Mouse (Mus musculus): Measurements from ENCODE around the gene Pck2. TPM values are rescaled to one million over a fixed set of nuclear protein-coding genes. Genes with fewer than 3 reads are reported as not detected.

Gene Pck2
- 44.1 and 72.2 TPM in 2 replicates for polyA plus RNA-seq (2012; rRNA removed; ENCODE audit: low replicate concordance)

DNA sequence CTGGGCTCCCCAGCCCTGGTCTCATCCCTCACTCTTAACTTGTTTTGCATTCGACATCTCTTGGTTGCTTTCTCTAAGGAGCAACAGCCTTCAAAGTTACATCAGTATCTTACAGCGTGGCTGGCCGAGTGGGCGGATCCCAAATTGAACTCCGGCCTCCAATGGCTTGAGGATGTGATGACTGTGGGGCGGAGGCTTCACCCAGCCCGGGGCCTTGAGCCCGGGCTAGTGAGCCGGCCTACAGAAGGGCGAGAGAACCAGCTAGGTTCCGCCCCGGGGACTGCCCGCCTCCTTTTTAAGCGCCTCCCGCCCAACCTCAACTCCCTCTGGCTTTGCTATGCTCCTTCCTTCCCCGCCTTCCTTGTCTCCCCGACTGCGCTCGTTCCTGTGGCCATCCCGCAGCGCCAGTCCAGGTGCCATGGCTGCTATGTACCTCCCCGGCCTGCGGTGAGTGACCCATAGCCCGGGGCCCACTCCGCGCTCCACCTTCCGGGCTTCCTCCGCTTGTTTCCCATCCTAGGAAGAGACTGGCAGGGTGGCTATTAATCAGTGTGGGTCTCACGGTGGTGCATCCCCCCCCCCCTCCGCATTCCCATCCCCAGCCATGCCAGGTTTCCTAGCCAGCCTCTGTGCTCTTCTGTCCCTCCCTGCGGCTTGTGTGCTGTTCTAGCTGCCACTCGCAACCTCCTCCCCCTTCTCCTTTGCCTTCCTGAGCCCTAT is at the start of gene Pck2:
Gene Pck2, plus strand, starts transcription at position 200 of the 720 bp plus-strand sequence.

DNA sequence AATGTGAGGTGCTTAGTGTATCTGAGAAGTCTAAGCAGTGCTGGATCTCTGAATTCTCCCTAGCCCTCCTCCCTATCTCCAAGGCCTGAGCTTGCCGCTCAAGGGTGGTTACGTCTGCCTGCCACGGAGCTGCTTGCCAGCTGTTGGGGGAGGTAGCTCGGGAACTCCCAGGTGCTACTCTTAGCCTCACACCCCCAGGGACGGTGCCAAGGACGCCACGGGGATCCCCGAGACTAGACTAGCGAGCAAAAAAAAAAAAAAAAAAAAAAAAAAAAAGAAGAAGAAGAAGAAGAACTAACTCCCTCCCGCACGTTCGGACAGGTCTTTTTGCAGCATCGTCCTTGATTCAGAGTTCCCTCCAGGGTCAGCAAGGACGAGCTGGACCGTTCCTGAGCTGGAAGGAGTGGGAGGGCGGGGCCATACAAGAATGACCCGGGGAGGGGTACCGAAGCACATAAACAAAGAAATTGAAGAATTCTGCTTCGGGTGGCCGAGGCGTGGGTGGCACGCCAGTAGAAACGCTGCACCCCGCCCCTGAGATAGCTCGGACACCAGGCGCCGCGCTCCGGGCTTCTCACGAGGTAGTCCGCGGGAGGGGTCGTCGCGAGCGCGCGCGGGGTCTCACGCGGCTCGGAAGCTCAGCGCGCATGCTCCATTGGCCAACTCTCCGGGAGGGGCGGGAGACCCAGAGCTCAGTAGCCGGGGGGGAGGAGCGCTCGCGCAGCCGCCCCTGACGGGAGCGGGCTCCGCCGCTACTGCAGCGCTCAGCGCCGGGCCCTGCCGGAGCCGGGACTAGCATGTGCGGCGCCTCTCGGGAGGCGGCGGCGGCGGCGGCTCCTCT is 49.5 kb upstream of the Pck2 start, which contains the start of gene Carmil3:
Gene Carmil3, plus strand, starts transcription at position 291 of the 841 bp plus-strand sequence.

DNA sequence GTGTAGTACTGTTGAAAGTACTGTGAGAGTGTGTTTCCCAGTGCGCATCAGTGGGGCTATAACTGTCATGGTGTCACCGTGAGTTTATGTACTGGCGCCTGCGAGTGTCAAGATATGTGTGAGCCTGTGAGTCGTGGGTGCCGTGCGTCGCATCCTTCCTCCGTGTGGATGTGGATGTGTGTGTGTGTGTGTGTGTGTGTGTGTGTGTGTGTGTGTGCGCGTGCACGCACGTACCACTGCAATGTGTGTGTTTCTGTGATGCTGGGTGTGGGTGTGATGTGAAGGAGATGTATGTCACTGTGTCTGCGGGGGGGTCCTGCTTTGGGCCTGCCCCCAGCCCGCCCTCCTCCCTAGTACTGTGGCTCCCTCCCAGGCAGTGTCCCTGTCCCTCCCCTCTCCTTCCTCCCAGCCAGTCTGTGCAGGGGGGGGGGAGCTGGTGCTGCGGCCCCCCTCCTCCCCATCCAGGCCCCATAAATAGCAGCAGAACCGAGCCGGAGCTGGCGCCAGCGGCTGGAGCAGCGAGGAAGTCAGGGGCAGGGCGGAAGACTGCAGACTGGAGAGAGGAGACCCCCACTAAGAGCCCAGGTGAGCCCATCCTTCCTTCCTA is 29.8 kb upstream of the Pck2 start, which contains the start of gene Cpne6:
Gene Cpne6, plus strand, starts transcription at position 321 of the 607 bp plus-strand sequence.

DNA sequence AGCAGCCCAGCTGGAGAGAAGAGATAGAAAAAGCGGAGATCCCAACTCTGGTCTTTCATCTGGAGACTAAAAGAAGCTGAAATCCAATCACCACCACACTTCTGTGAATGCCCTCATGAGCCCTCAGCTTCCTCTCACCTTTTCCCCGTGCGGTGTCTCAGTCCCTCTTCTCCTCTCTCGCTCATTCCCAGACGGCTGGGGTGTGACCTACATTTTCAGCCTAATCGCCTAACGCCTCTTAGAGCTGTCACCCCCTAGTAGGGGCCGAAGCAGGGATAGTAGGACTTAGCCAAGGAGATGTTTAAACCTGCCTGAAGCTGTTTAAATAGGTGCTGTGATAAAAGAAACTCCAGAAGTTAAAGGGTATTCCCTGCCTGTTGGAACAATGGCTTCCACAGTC is 15.3 kb upstream of the Pck2 start, which contains the start of gene Nrl:
Gene Nrl, minus strand, starts transcription at position 197 of the 400 bp plus-strand sequence.

DNA sequence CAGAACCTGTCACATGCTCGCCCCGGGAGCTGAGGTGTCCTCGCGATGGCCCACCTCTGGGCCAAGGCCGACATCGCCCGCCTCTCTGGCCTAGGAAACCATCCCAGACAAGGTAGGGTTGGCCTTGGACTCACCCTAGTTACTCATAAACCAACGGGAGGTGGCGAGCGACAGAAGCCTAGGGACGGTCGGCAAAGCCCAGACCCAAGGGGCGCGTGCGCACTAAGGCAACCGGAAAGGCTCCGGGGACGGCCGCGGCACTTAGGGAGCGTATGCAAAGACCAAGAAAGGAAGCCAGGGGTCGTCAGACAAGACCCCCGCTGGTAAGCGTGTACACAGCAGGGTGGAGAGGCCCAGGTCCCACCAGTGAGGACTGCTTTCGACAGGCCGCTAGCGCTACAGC is 19.7 kb downstream of the Pck2 start, which contains the start of gene Dcaf11:
Gene Dcaf11, plus strand, starts transcription at position 208 of the 403 bp plus-strand sequence.

DNA sequence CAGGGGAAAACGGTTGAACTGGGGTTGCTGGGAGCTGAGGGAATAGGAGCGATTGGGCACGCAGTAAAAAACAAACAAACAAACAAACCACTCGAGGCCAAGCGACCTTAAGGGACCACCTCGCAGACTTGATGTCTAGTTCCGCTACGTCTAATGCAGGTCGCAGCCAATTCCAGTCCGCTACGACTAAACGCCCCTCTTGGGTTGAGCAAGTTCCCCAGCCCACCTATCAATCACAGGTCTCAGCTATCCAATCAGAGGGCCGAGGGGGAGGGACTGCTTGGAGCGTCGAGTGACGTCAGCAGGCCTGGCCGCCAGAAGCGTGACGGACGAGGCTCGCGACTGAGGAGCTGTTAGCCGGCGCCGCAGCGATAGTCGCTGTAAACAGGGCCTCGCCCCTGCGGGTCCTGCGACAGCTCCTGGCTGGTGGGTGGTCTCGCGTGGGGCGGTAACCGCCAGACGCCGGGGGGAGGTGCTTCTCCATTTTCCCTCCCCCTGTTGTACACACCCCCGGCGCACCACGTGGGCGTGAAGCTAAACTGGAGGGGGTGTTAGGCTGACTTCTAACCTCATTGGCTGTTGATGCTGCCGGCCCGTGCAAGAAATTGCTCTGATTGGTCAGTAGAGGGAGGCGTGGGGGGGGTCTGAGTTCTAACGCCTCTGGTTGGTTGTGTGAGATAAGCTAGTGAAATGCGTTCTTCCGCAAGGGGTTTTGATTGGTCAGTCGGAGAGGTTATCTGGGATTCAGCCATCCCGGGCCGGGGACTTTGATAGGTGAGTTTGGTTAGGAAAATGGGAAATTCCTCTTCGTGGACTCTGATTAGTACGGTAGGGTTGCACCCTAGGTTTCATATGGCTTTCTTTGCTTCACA is 20.4 kb downstream of the Pck2 start, which contains the start of gene A730061H03Rik:
Gene A730061H03Rik, minus strand, starts transcription at position 205 of the 872 bp plus-strand sequence.

DNA sequence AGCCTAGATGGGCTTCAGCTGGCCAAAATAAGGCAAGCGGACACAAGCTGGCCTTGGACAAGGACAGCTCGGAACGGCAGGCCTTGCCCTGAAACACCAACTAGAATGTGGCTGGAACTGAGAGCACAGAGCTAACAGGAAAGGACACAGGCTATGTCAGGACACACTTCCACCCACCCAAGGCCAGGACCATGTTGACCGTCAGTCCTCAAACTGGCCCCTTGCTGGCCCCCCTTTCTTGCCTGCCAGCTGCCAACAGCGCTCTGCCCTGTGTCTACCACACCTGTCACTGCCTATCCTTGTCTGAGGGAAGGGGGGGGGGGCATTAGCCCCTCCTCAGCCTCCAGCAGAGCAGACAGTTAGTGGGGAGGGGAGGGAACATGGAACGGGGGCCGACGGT is 35.2 kb downstream of the Pck2 start, which contains the start of gene Fitm1:
Gene Fitm1, plus strand, starts transcription at position 316 of the 400 bp plus-strand sequence.

DNA sequence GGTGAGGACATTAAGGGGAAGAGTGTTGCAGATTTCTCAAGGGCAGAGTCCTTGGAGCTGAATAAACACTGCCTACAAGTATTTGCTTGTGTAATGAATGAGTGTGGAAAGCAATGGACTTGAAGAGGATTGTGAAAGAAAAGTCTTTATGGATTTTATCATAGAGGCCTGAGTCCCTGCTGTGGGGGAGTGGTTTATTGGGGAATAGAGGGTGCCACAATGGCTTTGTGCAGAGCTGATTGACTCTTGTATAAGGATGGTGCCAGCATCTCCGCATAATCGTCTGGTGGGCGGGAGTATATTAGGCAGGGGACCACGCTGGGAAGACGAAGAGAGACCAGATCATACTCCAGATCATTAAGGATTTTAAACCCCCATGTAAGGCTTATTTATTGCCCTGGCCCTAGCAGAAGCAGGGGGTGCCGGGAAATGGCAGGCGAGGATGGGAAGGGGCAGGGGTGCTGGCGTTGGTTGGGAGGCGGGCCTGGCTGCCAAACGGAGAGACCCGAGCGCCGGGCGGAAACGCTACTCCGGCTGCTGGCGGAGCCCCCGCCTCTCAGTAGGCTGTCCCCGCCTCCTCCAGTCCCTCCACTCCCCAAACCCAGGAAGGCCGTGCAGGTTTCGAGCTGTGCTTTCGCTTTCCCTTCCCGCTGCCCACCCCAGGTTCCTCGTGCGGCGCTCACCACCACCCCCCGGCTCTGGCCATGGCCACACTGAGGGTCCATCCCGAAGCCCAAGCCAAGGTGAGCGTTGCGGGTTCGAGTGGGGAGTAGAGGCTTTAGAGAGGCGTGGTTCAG is 38.0 kb downstream of the Pck2 start, which contains the start of gene Psme1:
Gene Psme1, plus strand, starts transcription at position 253 of the 797 bp plus-strand sequence.

DNA sequence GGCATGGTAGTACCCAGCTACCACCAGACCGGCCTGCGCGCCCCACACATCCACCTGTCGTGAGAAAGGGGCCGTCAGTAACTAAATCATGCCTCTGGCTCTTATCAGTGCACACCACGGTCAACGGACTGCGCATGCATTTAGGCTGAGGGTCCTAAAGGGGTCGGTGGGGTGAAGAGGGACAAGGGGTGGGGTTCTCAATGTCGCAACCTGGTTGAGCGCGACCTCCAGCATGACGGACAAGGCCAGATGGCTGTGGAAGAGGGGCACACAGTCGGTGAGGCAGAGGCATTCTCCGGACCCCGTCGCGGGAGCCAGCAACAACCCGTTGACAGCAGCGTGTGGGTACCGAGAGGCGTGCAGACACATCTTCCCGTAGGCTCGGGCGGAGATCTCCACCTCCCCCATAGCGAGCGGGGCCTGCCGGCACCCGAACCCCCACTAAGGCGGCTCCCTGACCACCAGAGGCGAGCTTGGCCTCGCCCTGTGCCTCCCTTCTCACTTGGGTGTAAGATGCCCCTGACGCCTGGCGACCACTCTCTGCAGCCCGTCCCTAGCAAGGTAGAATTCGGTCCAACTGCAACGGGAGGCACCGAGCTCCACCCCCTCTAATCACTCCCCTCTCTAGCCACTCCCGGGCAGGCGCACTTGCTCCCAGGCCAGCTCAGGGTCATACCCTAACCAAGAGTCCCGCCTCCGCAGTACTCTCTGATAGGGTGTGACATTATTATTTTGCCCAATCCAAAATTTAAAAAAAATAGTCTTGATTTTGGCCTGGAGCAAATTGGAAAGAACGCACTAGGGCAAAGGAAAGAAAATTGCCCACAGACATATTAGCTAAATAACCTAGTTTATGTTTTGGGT is 44.9 kb downstream of the Pck2 start, which contains the start of gene Emc9:
Gene Emc9, minus strand, starts transcription at position 601 of the 864 bp plus-strand sequence.

DNA sequence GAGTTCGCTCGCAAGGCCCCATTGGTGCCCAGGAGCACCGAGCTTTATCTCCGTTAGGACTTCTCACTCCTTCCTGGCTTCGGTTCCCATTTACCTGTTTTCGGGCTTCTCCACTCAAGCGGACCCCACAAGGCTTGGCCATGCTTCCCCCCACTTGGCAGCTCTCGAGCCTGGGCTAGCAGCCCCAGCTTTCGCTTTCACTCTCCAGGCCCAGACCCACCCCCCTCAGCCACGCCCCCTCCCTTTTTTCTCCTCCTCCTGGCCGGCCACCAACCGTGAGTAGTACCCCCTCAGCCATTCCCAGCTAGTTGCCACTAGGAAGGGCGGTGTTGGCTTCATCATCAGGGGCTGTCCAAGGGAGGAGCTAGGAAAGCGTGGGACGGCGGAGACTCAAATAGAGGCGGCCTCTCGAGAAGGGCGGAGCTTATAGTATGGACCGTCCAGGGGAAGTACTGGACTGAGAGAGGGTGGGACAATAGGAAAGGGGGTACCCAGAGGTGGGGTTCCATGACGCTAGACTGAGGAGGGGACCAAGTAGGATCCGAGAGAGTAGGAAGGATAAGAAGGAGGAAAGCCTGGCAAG is 50.8 kb downstream of the Pck2 start, which contains the start of gene Psme2:
Gene Psme2, minus strand, starts transcription at position 366 of the 583 bp plus-strand sequence.

DNA sequence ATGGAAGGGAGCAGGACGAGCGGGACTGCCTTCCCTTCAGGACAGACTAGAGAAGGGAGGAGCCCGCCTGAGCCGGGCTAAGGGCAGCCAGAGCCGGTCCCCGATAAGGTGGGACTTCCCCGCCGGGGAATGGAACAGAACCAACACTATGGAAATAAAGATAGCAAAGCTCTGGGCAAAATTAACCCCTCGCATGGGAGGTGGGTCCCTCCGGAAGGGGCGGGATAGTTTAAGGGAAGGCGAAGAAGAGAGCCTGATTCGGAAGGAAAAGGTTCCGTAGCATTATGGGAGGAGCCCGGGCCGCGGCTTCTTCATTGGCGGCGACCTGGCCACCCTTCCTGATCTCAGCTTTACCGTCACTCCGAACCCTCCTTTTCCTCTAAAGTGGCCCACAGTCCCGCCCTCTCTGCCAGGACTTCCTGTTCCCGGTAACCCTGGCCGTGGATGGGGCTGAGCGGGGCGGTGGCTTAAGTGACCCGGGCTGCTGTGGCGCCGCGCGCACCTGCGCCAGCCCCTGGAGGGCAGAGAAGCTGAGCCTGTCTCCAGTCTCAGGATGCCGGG is 51.3 kb downstream of the Pck2 start, which contains the start of gene Rnf31:
Gene Rnf31, plus strand, starts transcription at position 378 of the 561 bp plus-strand sequence.

Other genes with a start within 250 kb of the Pck2 start
- gene Dhrs4, start 61.5 kb upstream of the Pck2 start, polyA plus RNA-seq (2012; rRNA removed; ENCODE audit: low replicate concordance): 57.4 and 80.1 TPM in 2 replicates
- gene Carmil3, start 49.6 kb upstream of the Pck2 start, polyA plus RNA-seq (2012; rRNA removed; ENCODE audit: low replicate concordance): 2.1 and 9.4 TPM in 2 replicates
- gene Cpne6, start 29.8 kb upstream of the Pck2 start, polyA plus RNA-seq (2012; rRNA removed; ENCODE audit: low replicate concordance): 0.08 and 0.19 TPM in 2 replicates
- gene Nrl, start 15.3 kb upstream of the Pck2 start, polyA plus RNA-seq (2012; rRNA removed; ENCODE audit: low replicate concordance): not detected in 2 replicates
- gene Dcaf11, start 19.7 kb downstream of the Pck2 start, polyA plus RNA-seq (2012; rRNA removed; ENCODE audit: low replicate concordance): 79.4 and 81.9 TPM in 2 replicates
- gene A730061H03Rik, start 20.1 kb downstream of the Pck2 start, polyA plus RNA-seq (2012; rRNA removed; ENCODE audit: low replicate concordance): 2.9 and 3.1 TPM in 2 replicates
- gene Fitm1, start 35.4 kb downstream of the Pck2 start, polyA plus RNA-seq (2012; rRNA removed; ENCODE audit: low replicate concordance): 0.68 and 2.5 TPM in 2 replicates
- gene Psme1, start 37.9 kb downstream of the Pck2 start, polyA plus RNA-seq (2012; rRNA removed; ENCODE audit: low replicate concordance): 111 and 123 TPM in 2 replicates
- gene Emc9, start 45.0 kb downstream of the Pck2 start, polyA plus RNA-seq (2012; rRNA removed; ENCODE audit: low replicate concordance): 34.6 and 113 TPM in 2 replicates
- gene Psme2, start 50.8 kb downstream of the Pck2 start, polyA plus RNA-seq (2012; rRNA removed; ENCODE audit: low replicate concordance): 133 and 138 TPM in 2 replicates
- 27.9 and 42.1 TPM in 2 replicates for gene Rnf31, start 51.4 kb downstream of the Pck2 start, polyA plus RNA-seq (2012; rRNA removed; ENCODE audit: low replicate concordance)
- 39.3 and 81.5 TPM in 2 replicates for gene Irf9, start 63.3 kb downstream of the Pck2 start, polyA plus RNA-seq (2012; rRNA removed; ENCODE audit: low replicate concordance)
- gene Rec8, start 77.8 kb downstream of the Pck2 start, polyA plus RNA-seq (2012; rRNA removed; ENCODE audit: low replicate concordance): 0.10 and 23.9 TPM in 2 replicates
- gene Ipo4, start 95.7 kb downstream of the Pck2 start, polyA plus RNA-seq (2012; rRNA removed; ENCODE audit: low replicate concordance): 115 and 240 TPM in 2 replicates
- 1.3 and 8.1 TPM in 2 replicates for gene Gm49378, start 97.6 kb downstream of the Pck2 start, polyA plus RNA-seq (2012; rRNA removed; ENCODE audit: low replicate concordance)
- 73.5 and 94.8 TPM in 2 replicates for gene Tm9sf1, start 103.5 kb downstream of the Pck2 start, polyA plus RNA-seq (2012; rRNA removed; ENCODE audit: low replicate concordance)
- 0.77 and 1.5 TPM in 2 replicates for gene Tssk4, start 109.9 kb downstream of the Pck2 start, polyA plus RNA-seq (2012; rRNA removed; ENCODE audit: low replicate concordance)
- gene Mdp1, start 120.2 kb downstream of the Pck2 start, polyA plus RNA-seq (2012; rRNA removed; ENCODE audit: low replicate concordance): 31.3 and 35.2 TPM in 2 replicates
- 28.6 and 31.3 TPM in 2 replicates for gene Gmpr2, start 131.7 kb downstream of the Pck2 start, polyA plus RNA-seq (2012; rRNA removed; ENCODE audit: low replicate concordance)
- gene Nedd8, start 131.9 kb downstream of the Pck2 start, polyA plus RNA-seq (2012; rRNA removed; ENCODE audit: low replicate concordance): 292 and 416 TPM in 2 replicates
- 12.3 and 17.1 TPM in 2 replicates for gene Tinf2, start 141.6 kb downstream of the Pck2 start, polyA plus RNA-seq (2012; rRNA removed; ENCODE audit: low replicate concordance)
- 0.60 and 2.2 TPM in 2 replicates for gene Tgm1, start 173.7 kb downstream of the Pck2 start, polyA plus RNA-seq (2012; rRNA removed; ENCODE audit: low replicate concordance)
- gene Rabggta, start 182.0 kb downstream of the Pck2 start, polyA plus RNA-seq (2012; rRNA removed; ENCODE audit: low replicate concordance): 34.6 and 47.9 TPM in 2 replicates
- 95.6 and 110 TPM in 2 replicates for gene Dhrs1, start 205.4 kb downstream of the Pck2 start, polyA plus RNA-seq (2012; rRNA removed; ENCODE audit: low replicate concordance)
- 14.6 and 30.0 TPM in 2 replicates for gene Nop9, start 205.4 kb downstream of the Pck2 start, polyA plus RNA-seq (2012; rRNA removed; ENCODE audit: low replicate concordance)
- gene Cideb, start 218.2 kb downstream of the Pck2 start, polyA plus RNA-seq (2012; rRNA removed; ENCODE audit: low replicate concordance): 2.5 and 4.1 TPM in 2 replicates
- 0.06 and 0.14 TPM in 2 replicates for gene Ltb4r2, start 221.2 kb downstream of the Pck2 start, polyA plus RNA-seq (2012; rRNA removed; ENCODE audit: low replicate concordance)
- gene Ltb4r1, start 225.7 kb downstream of the Pck2 start, polyA plus RNA-seq (2012; rRNA removed; ENCODE audit: low replicate concordance): 2.3 and 4.5 TPM in 2 replicates
- 29.4 and 44.4 TPM in 2 replicates for gene Adcy4, start 243.8 kb downstream of the Pck2 start, polyA plus RNA-seq (2012; rRNA removed; ENCODE audit: low replicate concordance)
- 14.6 and 21.8 TPM in 2 replicates for gene Ripk3, start 248.6 kb downstream of the Pck2 start, polyA plus RNA-seq (2012; rRNA removed; ENCODE audit: low replicate concordance)

Measured in subcutaneous adipose tissue, adult 2 months (tissue).